Mouse (Mus musculus) c-Kit-positive CD71-positive TER-119-negative erythroid progenitor cells, embryonic 14.5 days (primary cell): ENCODE results near the gene Kdelc1.

ENCODE experiments used
- DNase-seq: peaks from one replicate; pipeline ENCODE4 v3.0.0-alpha.2; 2013; ENCODE audit warnings: low read depth

Kdelc1 gene

DNA sequence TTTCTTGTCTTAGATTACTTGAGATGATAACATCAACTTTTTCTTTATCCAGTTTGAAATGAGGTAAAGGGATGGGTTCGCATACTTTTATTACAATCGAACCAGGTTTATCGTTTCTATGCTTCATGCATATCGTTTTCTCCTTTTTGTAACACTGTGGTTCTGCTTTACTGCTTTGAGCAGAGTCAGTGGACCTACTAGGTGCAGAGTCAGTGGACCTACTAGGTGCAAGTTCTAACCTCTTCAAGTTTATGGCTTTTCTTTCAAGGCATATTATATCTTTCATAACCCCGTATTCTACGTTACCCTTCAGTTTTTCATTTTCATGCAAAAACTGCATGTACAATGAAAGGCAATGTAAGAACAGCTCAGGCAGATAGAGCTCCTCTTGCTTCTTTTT, 55.2 kb downstream of the Kdelc1 start:
- DNase-seq: no peak

- no peak for DNase-seq
These were observed 56.8 kb downstream of the Kdelc1 start, which contains the start of gene Gm8251 for GRCm38 (mm10) chr1:44061836-44062235. Gene Gm8251, minus strand, starts transcription at chr1:44061936.

DNA sequence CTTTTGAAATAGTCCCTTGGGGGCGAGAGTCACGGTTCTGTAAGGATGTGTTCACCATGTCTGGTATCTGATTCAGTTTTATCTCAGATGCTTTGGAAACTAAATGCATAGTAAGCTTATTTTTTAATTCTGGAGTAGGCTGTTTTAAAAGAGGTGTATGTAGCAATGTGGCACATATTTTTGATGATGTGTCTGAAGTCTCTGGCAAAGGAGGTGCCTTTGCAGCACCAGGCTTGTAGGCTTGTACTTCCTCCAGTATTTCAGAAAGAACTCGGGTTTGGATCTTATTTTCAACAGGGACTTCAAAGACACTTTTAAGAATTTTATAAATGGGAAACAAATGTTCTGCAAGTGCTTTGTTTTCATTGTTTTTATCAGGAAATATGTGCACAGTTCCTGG, 60.8 kb downstream of the Kdelc1 start:
- no peak for DNase-seq
